Mouse (Mus musculus) spleen, adult 2 months (tissue): ENCODE measurements at regions not wholly inside any gene's neighbourhood (a gene's known extent, or its start where the extent isn't known, plus 50 kb on each side); places are given as distances from the start of the nearest gene placed in this dataset.

Source experiments
- DNase-seq, 2 experiments: peaks; one replicate each; pipeline versions ENCODE4 v3.0.0 to v3.0.0-alpha.2; 2012 to 2021; ENCODE audit warnings: low spot score in 2 of 2, low read depth in 1 of 2
- H3K27ac ChIP-seq: fragments of 200-500 bp; 2 replicates; pipeline ENCODE4 v1.5.1; 2012; ENCODE audit warnings: low read length, inconsistent platforms; ENCODE audit not compliant: insufficient read depth
- H3K27me3 ChIP-seq: fragments of 200-500 bp; 2 replicates; pipeline ENCODE4 v1.6.1; 2012; ENCODE audit warnings: mild to moderate bottlenecking, moderate library complexity, low read length, inconsistent platforms; ENCODE audit not compliant: control insufficient read depth, insufficient read depth
- H3K36me3 ChIP-seq: fragments of 200-500 bp; 2 replicates; pipeline ENCODE4 v1.6.1; 2012; ENCODE audit warnings: mild to moderate bottlenecking, low read length, inconsistent platforms; ENCODE audit not compliant: control insufficient read depth, insufficient read depth
- H3K4me1 ChIP-seq: fragments of 200-500 bp; 2 replicates; pipeline ENCODE4 v1.6.1; 2011; ENCODE audit warnings: inconsistent platforms; ENCODE audit not compliant: control insufficient read depth, insufficient read depth, insufficient read length
- H3K4me3 ChIP-seq: fragments of 200-500 bp; 2 replicates; pipeline ENCODE4 v1.5.1; 2011; ENCODE audit warnings: mild to moderate bottlenecking, inconsistent platforms; ENCODE audit not compliant: insufficient read depth, insufficient read length; ENCODE audit errors: extremely low read depth
- CTCF ChIP-seq: fragments of 200-500 bp; IDR thresholded peaks from 2 replicates; pipeline ENCODE4 v1.5.1; 2011; ENCODE audit warnings: mild to moderate bottlenecking, inconsistent platforms; ENCODE audit not compliant: insufficient read depth, insufficient read length, insufficient replicate concordance; ENCODE audit errors: extremely low read depth
- POLR2A ChIP-seq: fragments of 200-500 bp; IDR thresholded peaks from 2 replicates; pipeline ENCODE4 v1.6.1; 2011; ENCODE audit warnings: low read depth, low read length, inconsistent platforms
- WGBS: fragments of 180-500 bp; shearing (Covaris S2); methylation state at CpG from one replicate; pipeline ENCODE4 v1.1.7; 2018; 5-methylcytosine and 5-hydroxymethylcytosine counted together

- 83% methylated on average over 6 of the region's 6 CpGs for WGBS
- no peaks in the 10 kb centered on the region for H3K27me3 ChIP-seq
- TF ChIP-seq POLR2A = no peak
- TF ChIP-seq CTCF = no peak
- no peaks in the 10 kb centered on the region for H3K36me3 ChIP-seq
- no peak overlapping the region for H3K27ac ChIP-seq
- DNase-seq = no peak
- no peak overlapping the region for H3K4me3 ChIP-seq
- H3K4me1 ChIP-seq = no peaks in the 10 kb centered on the region
Observed at GRCm38 (mm10) chr1:73721486-73722225, 402.6 kb downstream of the Tns1 start.

- no peaks in the 10 kb centered on the region for H3K36me3 ChIP-seq
- TF ChIP-seq POLR2A = no peak
- no peak for TF ChIP-seq CTCF
- no peaks in the 10 kb centered on the region for H3K4me1 ChIP-seq
- no peak for DNase-seq
- H3K27me3 ChIP-seq = no peaks in the 10 kb centered on the region
- H3K4me3 ChIP-seq = no peak overlapping the region
- no peak overlapping the region for H3K27ac ChIP-seq
- WGBS = 75% methylated on average over 5 of the region's 5 CpGs
Observed at GRCm38 (mm10) chr1:73718421-73718820, 405.8 kb downstream of the Tns1 start.

GRCm38 (mm10) chr1:73717401-73717800 is 406.8 kb downstream of the Tns1 start:
- H3K27ac ChIP-seq = no peak overlapping the region
- DNase-seq = no peak
- WGBS = 46% methylated on average over 7 of the region's 7 CpGs

GRCm38 (mm10) chr1:73716901-73717300 is 407.3 kb downstream of the Tns1 start:
- Histone ChIP-seq H3K36me3 (no peaks in the 10 kb centered on the region), H3K4me3 (no peak overlapping the region), H3K27me3 (no peaks in the 10 kb centered on the region), H3K27ac (no peak overlapping the region), H3K4me1 (no peaks in the 10 kb centered on the region)
- TF ChIP-seq POLR2A = no peak
- no peak for TF ChIP-seq CTCF
- DNase-seq = no peak

More at GRCm38 (mm10) chr1:73717401-73717800, 406.8 kb downstream of the Tns1 start:
- no peaks in the 10 kb centered on the region for H3K27me3 ChIP-seq
- no peaks in the 10 kb centered on the region for H3K4me1 ChIP-seq
- TF ChIP-seq CTCF (no peak), POLR2A (no peak)
- no peak overlapping the region for H3K4me3 ChIP-seq
- H3K36me3 ChIP-seq = no peaks in the 10 kb centered on the region

- no peak overlapping the region for H3K27ac ChIP-seq
- H3K4me3 ChIP-seq = no peak overlapping the region
- WGBS = 70% methylated on average over 2 of the region's 2 CpGs
- DNase-seq = no peak
- H3K4me1 ChIP-seq = no peaks in the 10 kb centered on the region
- no peaks in the 10 kb centered on the region for H3K36me3 ChIP-seq
- H3K27me3 ChIP-seq = no peaks in the 10 kb centered on the region
- TF ChIP-seq CTCF (no peak), POLR2A (no peak)
Observed at GRCm38 (mm10) chr1:73715571-73715970, 408.7 kb downstream of the Tns1 start.

GRCm38 (mm10) chr1:73702428-73702842 is 421.8 kb downstream of the Tns1 start:
- DNase-seq = no peak
- H3K4me3 ChIP-seq = no peak overlapping the region
- H3K4me1 ChIP-seq = no peaks in the 10 kb centered on the region
- H3K27ac ChIP-seq = no peak overlapping the region
- no peaks in the 10 kb centered on the region for H3K36me3 ChIP-seq
- no peaks in the 10 kb centered on the region for H3K27me3 ChIP-seq
- no peak for TF ChIP-seq POLR2A
- no peak for TF ChIP-seq CTCF
- 29% methylated on average over 4 of the region's 4 CpGs for WGBS

GRCm38 (mm10) chr1:73693537-73693936 is 430.7 kb downstream of the Tns1 start:
- no peak overlapping the region for H3K4me3 ChIP-seq
- no peak overlapping the region for H3K27ac ChIP-seq
- H3K4me1 ChIP-seq = no peaks in the 10 kb centered on the region
- H3K27me3 ChIP-seq = no peaks in the 10 kb centered on the region
- TF ChIP-seq POLR2A (no peak), CTCF (no peak)
- H3K36me3 ChIP-seq = no peaks in the 10 kb centered on the region
- no peak for DNase-seq
- WGBS = 62% methylated on average over 2 of the region's 2 CpGs
